Mouse (Mus musculus): ENCODE results near the gene Cacnb4. TPM values are rescaled to one million over a fixed set of nuclear protein-coding genes. Genes with fewer than 3 reads are reported as not detected.

Cacnb4 gene
- polyA plus RNA-seq, 1 experiment from 2014 or later = 15.0 TPM

GRCm38 (mm10) chr2:52571339-52571968 lies 105.2 kb downstream of the Cacnb4 start:
- H3K4me2 ChIP-seq (replicated peaks) = no peak overlapping the region
- ATAC-seq (ENCODE audit: low FRiP score) (no peak), DNase-seq (ENCODE audit: low spot score) (no peak)
- no peaks in the 10 kb centered on the region for H3K36me3 ChIP-seq (replicated peaks; ENCODE audit: control insufficient read depth, insufficient read depth)
- H3K4me3 ChIP-seq (replicated peaks; ENCODE audit: low read length) = no peak overlapping the region
- no peaks in the 10 kb centered on the region for H3K9me3 ChIP-seq (ENCODE audit: control insufficient read depth, low read length)
- H3K4me1 ChIP-seq (replicated peaks; ENCODE audit: control insufficient read depth, insufficient read depth, low read length) = no peaks in the 10 kb centered on the region
- no peak overlapping the region for H3K9ac ChIP-seq
- no peaks in the 10 kb centered on the region for H3K27me3 ChIP-seq (ENCODE audit: control insufficient read depth, insufficient read depth, low read length)
- no peak overlapping the region for H3K27ac ChIP-seq
- 86% methylated on average over 13 of the region's 13 CpGs for WGBS

- Histone ChIP-seq H3K36me3 (replicated peaks; ENCODE audit: control insufficient read depth, insufficient read depth) (no peaks in the 10 kb centered on the region), H3K4me3 (replicated peaks; ENCODE audit: low read length) (no peak overlapping the region), H3K9ac (no peak overlapping the region), H3K27ac (no peak overlapping the region), H3K9me3 (ENCODE audit: control insufficient read depth, low read length) (no peaks in the 10 kb centered on the region), H3K4me1 (replicated peaks; ENCODE audit: control insufficient read depth, insufficient read depth, low read length) (no peaks in the 10 kb centered on the region), H3K4me2 (replicated peaks) (no peak overlapping the region), H3K27me3 (ENCODE audit: control insufficient read depth, insufficient read depth, low read length) (no peaks in the 10 kb centered on the region)
- 81% methylated on average over 5 of the region's 5 CpGs for WGBS
- DNase-seq (ENCODE audit: low spot score) (no peak), ATAC-seq (ENCODE audit: low FRiP score) (no peak)
Measured at GRCm38 (mm10) chr2:52570781-52571180, 105.8 kb downstream of the Cacnb4 start.

DNA sequence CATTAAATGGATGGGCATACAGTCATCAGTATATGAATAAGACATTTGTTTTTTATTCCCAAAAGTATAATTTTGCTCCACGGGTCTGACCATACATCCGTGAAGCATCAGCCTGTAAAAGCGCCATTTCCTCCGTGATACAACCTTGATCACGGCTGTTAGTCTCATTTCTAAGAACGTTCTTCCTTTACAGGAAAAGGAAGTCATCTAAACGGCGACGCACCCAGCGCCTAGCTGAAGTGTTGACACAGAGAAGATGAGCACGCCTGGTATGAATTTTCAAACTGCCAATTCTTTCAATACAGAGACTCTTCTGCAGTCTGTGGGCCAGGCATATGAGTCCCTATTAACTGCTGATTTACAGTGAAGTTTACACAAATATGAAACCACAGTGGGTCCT lies 106.5 kb downstream of the Cacnb4 start:
- Histone ChIP-seq H3K4me3 (replicated peaks; ENCODE audit: low read length) (no peak overlapping the region), H3K4me1 (replicated peaks; ENCODE audit: control insufficient read depth, insufficient read depth, low read length) (no peaks in the 10 kb centered on the region), H3K27ac (no peak overlapping the region), H3K36me3 (replicated peaks; ENCODE audit: control insufficient read depth, insufficient read depth) (no peaks in the 10 kb centered on the region), H3K9ac (no peak overlapping the region), H3K27me3 (ENCODE audit: control insufficient read depth, insufficient read depth, low read length) (no peaks in the 10 kb centered on the region), H3K4me2 (replicated peaks) (no peak overlapping the region), H3K9me3 (ENCODE audit: control insufficient read depth, low read length) (no peaks in the 10 kb centered on the region)
- WGBS = 89% methylated on average over 11 of the region's 11 CpGs
- ATAC-seq (ENCODE audit: low FRiP score) (no peak), DNase-seq (ENCODE audit: low spot score) (no peak)

DNA sequence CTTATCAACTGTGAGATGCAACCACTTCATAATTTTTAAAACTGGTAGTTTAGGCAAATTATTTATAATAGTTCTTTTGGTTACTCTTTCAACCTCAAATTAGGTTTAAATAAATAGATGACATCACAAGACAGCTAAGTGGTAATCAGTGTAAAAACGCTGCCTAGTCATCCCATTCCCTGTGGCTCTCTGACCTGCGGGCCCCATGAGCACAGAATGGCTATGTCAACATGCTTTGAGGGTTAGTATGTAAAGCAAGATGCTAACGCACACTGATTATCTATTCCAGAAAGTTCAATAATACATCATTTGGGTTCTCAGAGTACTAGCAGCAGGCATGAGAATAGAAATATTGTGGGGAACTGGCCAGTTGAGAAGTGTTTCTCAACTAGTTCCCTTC lies 108.5 kb downstream of the Cacnb4 start:
- no peak for DNase-seq (ENCODE audit: low spot score)
- Histone ChIP-seq H3K9ac (no peak overlapping the region), H3K4me1 (replicated peaks; ENCODE audit: control insufficient read depth, insufficient read depth, low read length) (no peaks in the 10 kb centered on the region), H3K4me3 (replicated peaks; ENCODE audit: low read length) (no peak overlapping the region), H3K9me3 (ENCODE audit: control insufficient read depth, low read length) (no peaks in the 10 kb centered on the region), H3K27ac (no peak overlapping the region), H3K4me2 (replicated peaks) (no peak overlapping the region), H3K36me3 (replicated peaks; ENCODE audit: control insufficient read depth, insufficient read depth) (no peaks in the 10 kb centered on the region), H3K27me3 (ENCODE audit: control insufficient read depth, insufficient read depth, low read length) (no peaks in the 10 kb centered on the region)
- WGBS = 82% methylated on average over 3 of the region's 3 CpGs
- no peak for ATAC-seq (ENCODE audit: low FRiP score)

DNA sequence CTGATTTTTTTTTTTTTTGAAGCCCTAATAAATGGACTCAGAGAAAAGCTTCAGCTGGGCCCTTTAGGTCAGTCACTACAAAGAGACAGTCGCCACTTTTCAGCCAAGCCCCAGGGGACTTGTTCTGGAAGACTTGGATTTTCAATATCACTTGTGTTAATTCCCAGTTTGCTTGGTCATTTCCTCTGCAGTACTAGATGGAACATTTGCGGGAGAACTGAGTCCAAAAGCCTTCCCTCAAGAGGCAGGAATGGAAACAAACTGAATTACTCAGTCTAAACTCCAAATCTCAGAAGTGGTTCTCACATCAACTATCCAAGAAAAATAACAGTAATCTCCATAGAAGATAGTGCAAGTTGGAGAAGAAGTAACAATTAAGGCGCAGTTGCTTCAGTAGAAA lies 109.2 kb downstream of the Cacnb4 start:
- H3K4me1 ChIP-seq (replicated peaks; ENCODE audit: control insufficient read depth, insufficient read depth, low read length) = no peaks in the 10 kb centered on the region
- no peak overlapping the region for H3K4me2 ChIP-seq (replicated peaks)
- no peaks in the 10 kb centered on the region for H3K9me3 ChIP-seq (ENCODE audit: control insufficient read depth, low read length)
- H3K9ac ChIP-seq = no peak overlapping the region
- H3K27ac ChIP-seq = no peak overlapping the region
- no peaks in the 10 kb centered on the region for H3K36me3 ChIP-seq (replicated peaks; ENCODE audit: control insufficient read depth, insufficient read depth)
- 74% methylated on average over 3 of the region's 3 CpGs for WGBS
- no peak overlapping the region for H3K4me3 ChIP-seq (replicated peaks; ENCODE audit: low read length)
- H3K27me3 ChIP-seq (ENCODE audit: control insufficient read depth, insufficient read depth, low read length) = no peaks in the 10 kb centered on the region
- ATAC-seq (ENCODE audit: low FRiP score) (no peak), DNase-seq (ENCODE audit: low spot score) (no peak)

GRCm38 (mm10) chr2:52563277-52563676 lies 113.4 kb downstream of the Cacnb4 start:
- ATAC-seq (ENCODE audit: low FRiP score) (no peak), DNase-seq (ENCODE audit: low spot score) (no peak)
- Histone ChIP-seq H3K27me3 (ENCODE audit: control insufficient read depth, insufficient read depth, low read length) (no peaks in the 10 kb centered on the region), H3K9ac (no peak overlapping the region), H3K27ac (no peak overlapping the region), H3K9me3 (ENCODE audit: control insufficient read depth, low read length) (no peaks in the 10 kb centered on the region), H3K36me3 (replicated peaks; ENCODE audit: control insufficient read depth, insufficient read depth) (no peaks in the 10 kb centered on the region), H3K4me1 (replicated peaks; ENCODE audit: control insufficient read depth, insufficient read depth, low read length) (0 out of 2 replicates have a peak, but pooled peaks cover 7% of the 10 kb centered on the region), H3K4me2 (replicated peaks) (no peak overlapping the region), H3K4me3 (replicated peaks; ENCODE audit: low read length) (no peak overlapping the region)
- WGBS = 95% methylated on average over 5 of the region's 5 CpGs

- ATAC-seq (ENCODE audit: low FRiP score) = no peak
Measured at GRCm38 (mm10) chr2:52562356-52562755, 114.3 kb downstream of the Cacnb4 start.

GRCm38 (mm10) chr2:52561137-52561536 lies 115.5 kb downstream of the Cacnb4 start:
- no peaks in the 10 kb centered on the region for H3K27me3 ChIP-seq (ENCODE audit: control insufficient read depth, insufficient read depth, low read length)
- WGBS = 89% methylated on average over 7 of the region's 7 CpGs
- ATAC-seq (ENCODE audit: low FRiP score) = no peak

More at GRCm38 (mm10) chr2:52562356-52562755, 114.3 kb downstream of the Cacnb4 start:
- H3K9ac ChIP-seq = no peak overlapping the region
- H3K9me3 ChIP-seq (ENCODE audit: control insufficient read depth, low read length) = no peaks in the 10 kb centered on the region
- no peak for DNase-seq (ENCODE audit: low spot score)
- H3K36me3 ChIP-seq (replicated peaks; ENCODE audit: control insufficient read depth, insufficient read depth) = no peaks in the 10 kb centered on the region
- H3K4me3 ChIP-seq (replicated peaks; ENCODE audit: low read length) = no peak overlapping the region
- 92% methylated on average over 3 of the region's 3 CpGs for WGBS
- H3K4me2 ChIP-seq (replicated peaks) = no peak overlapping the region
- no peaks in the 10 kb centered on the region for H3K27me3 ChIP-seq (ENCODE audit: control insufficient read depth, insufficient read depth, low read length)
- H3K27ac ChIP-seq = no peak overlapping the region
- H3K4me1 ChIP-seq (replicated peaks; ENCODE audit: control insufficient read depth, insufficient read depth, low read length) = 0 out of 2 replicates have a peak, but pooled peaks cover 7% of the 10 kb centered on the region

DNA sequence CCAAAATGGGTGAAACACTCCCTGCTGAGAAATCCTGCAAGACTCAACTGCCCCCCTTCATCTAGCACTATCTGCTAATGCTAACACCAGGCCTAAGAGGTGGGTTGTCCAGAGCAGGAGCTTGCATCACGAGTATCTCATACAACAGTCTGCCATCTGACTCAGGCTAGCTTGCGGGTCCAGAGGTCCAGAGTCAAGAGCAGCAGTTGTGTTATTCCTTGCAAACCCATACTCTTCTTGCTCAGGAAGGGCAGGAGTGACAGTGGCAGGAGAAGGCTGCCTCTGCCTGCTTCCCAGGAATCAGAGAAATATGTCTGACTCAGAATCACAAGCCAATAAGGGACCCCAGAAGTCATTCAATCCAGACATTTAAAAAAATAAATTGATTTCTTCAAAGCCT lies 116.4 kb downstream of the Cacnb4 start:
- Histone ChIP-seq H3K4me3 (replicated peaks; ENCODE audit: low read length) (no peak overlapping the region), H3K36me3 (replicated peaks; ENCODE audit: control insufficient read depth, insufficient read depth) (no peaks in the 10 kb centered on the region), H3K4me2 (replicated peaks) (no peak overlapping the region), H3K27me3 (ENCODE audit: control insufficient read depth, insufficient read depth, low read length) (no peaks in the 10 kb centered on the region), H3K9ac (no peak overlapping the region), H3K9me3 (ENCODE audit: control insufficient read depth, low read length) (no peaks in the 10 kb centered on the region), H3K4me1 (replicated peaks; ENCODE audit: control insufficient read depth, insufficient read depth, low read length) (peaks cover 26% of the 10 kb centered on the region), H3K27ac (no peak overlapping the region)
- 86% methylated on average over 2 of the region's 2 CpGs for WGBS
- ATAC-seq (ENCODE audit: low FRiP score) (no peak), DNase-seq (ENCODE audit: low spot score) (no peak)

More at GRCm38 (mm10) chr2:52561137-52561536, 115.5 kb downstream of the Cacnb4 start:
- Histone ChIP-seq H3K4me1 (replicated peaks; ENCODE audit: control insufficient read depth, insufficient read depth, low read length) (peaks cover 18% of the 10 kb centered on the region), H3K4me3 (replicated peaks; ENCODE audit: low read length) (no peak overlapping the region), H3K36me3 (replicated peaks; ENCODE audit: control insufficient read depth, insufficient read depth) (no peaks in the 10 kb centered on the region), H3K4me2 (replicated peaks) (no peak overlapping the region), H3K9ac (no peak overlapping the region), H3K9me3 (ENCODE audit: control insufficient read depth, low read length) (no peaks in the 10 kb centered on the region), H3K27ac (no peak overlapping the region)
- no peak for DNase-seq (ENCODE audit: low spot score)

DNA sequence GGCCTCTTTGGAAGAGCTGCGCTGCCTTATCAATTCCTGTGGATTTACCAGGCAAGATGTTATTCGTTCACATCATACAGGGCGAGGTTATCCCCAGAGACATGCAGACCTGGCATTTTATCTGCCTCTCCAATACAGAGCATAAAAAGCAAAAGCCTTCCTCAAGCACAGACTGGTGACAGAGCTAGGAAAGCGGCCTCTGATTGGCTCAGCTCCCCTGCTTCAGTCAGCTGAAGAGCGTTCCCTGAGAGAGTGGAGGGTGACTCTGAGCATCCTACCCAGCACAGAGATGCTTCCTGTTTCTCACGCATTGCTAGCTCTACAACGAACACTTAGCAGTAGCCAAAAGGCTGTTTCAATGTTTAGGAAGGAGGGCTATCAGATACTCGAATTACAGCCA lies 118.2 kb downstream of the Cacnb4 start:
- H3K4me1 ChIP-seq (replicated peaks; ENCODE audit: control insufficient read depth, insufficient read depth, low read length) = peaks cover 30% of the 10 kb centered on the region
- H3K9me3 ChIP-seq (ENCODE audit: control insufficient read depth, low read length) = no peaks in the 10 kb centered on the region
- peak overlapping the region; percentile 88 for H3K27ac ChIP-seq
- H3K4me2 ChIP-seq (replicated peaks) = peak overlapping the region; percentile 81
- WGBS = 20% methylated on average over 8 of the region's 8 CpGs
- peak overlapping the region; percentile 68 for H3K9ac ChIP-seq
- 0 out of 2 replicates have a peak, but pooled peaks cover 2% of the 10 kb centered on the region for H3K36me3 ChIP-seq (replicated peaks; ENCODE audit: control insufficient read depth, insufficient read depth)
- peak overlapping the region; percentile 37 for H3K4me3 ChIP-seq (replicated peaks; ENCODE audit: low read length)
- ATAC-seq (ENCODE audit: low FRiP score) (peak; percentile 96), DNase-seq (ENCODE audit: low spot score) (peak; percentile 83)
- H3K27me3 ChIP-seq (ENCODE audit: control insufficient read depth, insufficient read depth, low read length) = no peaks in the 10 kb centered on the region
